Mouse (Mus musculus) lung, postnatal 4 days (tissue): ENCODE results near the gene Pzp.

ENCODE experiments used
- DNase-seq, 2 experiments: peaks; one replicate each; pipeline ENCODE4 v3.0.0; 2021

Gene Pzp

GRCm38 (mm10) chr6:128435474-128435873 is 91.0 kb downstream of the Pzp start:
- peak; percentile 86 to 91 for DNase-seq
